In genomic region chr9:122195042-122195682, GRCm38 (mm10) we compare ENCODE assay signal across 8 mouse cellular contexts.
DNase-seq lines count a peak whose midpoint lies in the region; ATAC-seq and TF ChIP-seq lines count a peak whose summit lies in the region.

No protein-coding gene starts in this region.

- no peaks in the 10 kb centered on the region for H3K9me3 ChIP-seq in lung, postnatal 0 days (ENCODE audit: low read length)

- peak; percentile 36; the same call in 1 of the 2 replicates for TF ChIP-seq CTCF in lung, postnatal 0 days (IDR thresholded peaks at IDR 0.05)

- no peak overlapping the region for H3K4me3 ChIP-seq in lung, postnatal 0 days (ENCODE audit: low read depth, low read length)

- 0 out of 2 replicates have a peak overlapping the region, but pooled peaks have one; percentile 3 for H3K27ac ChIP-seq in lung, postnatal 0 days (ENCODE audit: low read length)

- TF ChIP-seq EP300 in lung, postnatal 0 days (IDR thresholded peaks at IDR 0.05), result peak; percentile 76

- no peaks in the 10 kb centered on the region for H3K36me3 ChIP-seq in lung, postnatal 0 days (ENCODE audit: insufficient read depth, low read length)

- 52% methylated on average over 5 of the region's 5 CpGs for WGBS in lung, postnatal 0 days

- H3K4me1 ChIP-seq in lung, postnatal 0 days (ENCODE audit: insufficient read depth, low read depth, low read length), result 0 out of 2 replicates have a peak, but pooled peaks cover 8% of the 10 kb centered on the region

- H3K9ac ChIP-seq in lung, postnatal 0 days (replicated peaks; ENCODE audit: low read depth), result no peak overlapping the region

- intact Hi-C loops in heart, postnatal 25 days (cut with DNase I), result no loop called here

- H3K4me2 ChIP-seq in lung, postnatal 0 days (replicated peaks; ENCODE audit: low read depth, low read length), result no peak overlapping the region

- peak; percentile 79 for ATAC-seq in lung, postnatal 0 days

- no peaks in the 10 kb centered on the region for H3K27me3 ChIP-seq in lung, postnatal 0 days (replicated peaks; ENCODE audit: insufficient read depth, low read length)

- DNase-seq in gastrocnemius, adult 8-10 months (ENCODE audit: low spot score in 2 of 2), result peak; percentile 43 to 54
- no peak for DNase-seq in gastrocnemius, postnatal 25 days
- peak; percentile 88 for DNase-seq in cerebellum, adult 9-10 months
- peak; percentile 35 for DNase-seq in heart, postnatal 25 days (ENCODE audit: low spot score)
- DNase-seq in lung, postnatal 0 days (ENCODE audit: low spot score), result peak; percentile 79
- no peak for DNase-seq in layer of hippocampus, postnatal 25 days (ENCODE audit: extremely low spot score in 1 of 2, low spot score in 1 of 2)
- DNase-seq in layer of hippocampus, adult 18-20 months (ENCODE audit: low spot score in 2 of 2), result no peak
- no peak for DNase-seq in natural killer cell, adult 2 months (ENCODE audit: low spot score in 2 of 2)

Comparison
In these comparisons a context has a peak if more than half of its experiments do, and no peak if none do; other contexts are left out.
1. DNase-seq: peak in gastrocnemius, adult 8-10 months (2 of 2), cerebellum, adult 9-10 months (single experiment), heart, postnatal 25 days (single experiment) and lung, postnatal 0 days (single experiment); none in gastrocnemius, postnatal 25 days (single experiment), layer of hippocampus, postnatal 25 days (0 of 2), layer of hippocampus, adult 18-20 months (0 of 2) and natural killer cell, adult 2 months (0 of 2).